Mouse (Mus musculus) myocyte (in vitro differentiated cells): ENCODE results near the gene Rp2.

ENCODE experiments used
- E2F4 ChIP-seq: IDR thresholded peaks from one replicate; pipeline ENCODE4 v1.6.1; 2011; ENCODE audit warnings: mild to moderate bottlenecking, control low read depth, moderate library complexity; ENCODE audit not compliant: insufficient read depth
- MYOD1 ChIP-seq, 3 experiments: IDR thresholded peaks; one replicate each; pipeline ENCODE4 v1.6.1; 2011; ENCODE audit warnings: control low read depth in 2 of 3, low read depth in 2 of 3, mild to moderate bottlenecking in 2 of 3, moderate library complexity in 1 of 3; ENCODE audit not compliant: insufficient read length in 2 of 3, control insufficient read depth in 1 of 3
- POLR2A ChIP-seq: IDR thresholded peaks from one replicate; pipeline ENCODE4 v1.6.1; 2011; ENCODE audit warnings: low read depth, mild to moderate bottlenecking, control low read depth, moderate library complexity; ENCODE audit not compliant: insufficient read length
- POLR2AphosphoS2 ChIP-seq: IDR thresholded peaks from one replicate; pipeline ENCODE4 v1.6.1; 2011; ENCODE audit warnings: low read depth, control low read depth; ENCODE audit not compliant: insufficient read length
- TCF3 ChIP-seq: IDR thresholded peaks from one replicate; pipeline ENCODE4 v1.6.1; 2011; ENCODE audit warnings: low read depth, control low read depth; ENCODE audit not compliant: insufficient read length
- USF1 ChIP-seq: IDR thresholded peaks from one replicate; pipeline ENCODE4 v1.6.1; 2011; ENCODE audit warnings: low read depth, mild to moderate bottlenecking, control low read depth, moderate library complexity

DNA sequence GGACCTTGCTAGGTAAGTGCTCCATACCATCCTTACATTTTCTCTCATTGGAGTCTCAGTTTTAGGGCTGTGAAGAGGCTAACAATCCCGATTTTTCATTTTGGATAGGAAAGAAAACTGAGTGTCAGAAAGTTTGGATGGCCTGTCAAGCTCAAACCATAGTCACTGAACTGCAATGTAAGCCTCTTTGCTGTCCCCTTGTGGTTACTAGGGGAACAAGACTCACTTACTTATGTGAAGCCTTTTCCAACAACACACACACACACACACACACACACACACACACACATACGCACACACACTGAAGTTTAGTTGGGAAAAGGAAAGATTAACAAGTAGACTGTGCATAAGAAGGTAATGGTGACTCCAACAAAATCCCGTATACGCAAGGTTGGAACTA lies 39.8 kb downstream of the Rp2 start:
- TF ChIP-seq POLR2A (no peak), E2F4 (no peak), TCF3 (no peak), MYOD1 (IDR thresholded peaks at IDR 0.05; ENCODE audit: control insufficient read depth in 1 of 3, insufficient read length in 2 of 3, low read depth in 2 of 3) (no peak), POLR2AphosphoS2 (no peak), USF1 (no peak)
